Mouse (Mus musculus): Measurements from ENCODE around the gene Hnrnpl.

Gene Hnrnpl

DNA sequence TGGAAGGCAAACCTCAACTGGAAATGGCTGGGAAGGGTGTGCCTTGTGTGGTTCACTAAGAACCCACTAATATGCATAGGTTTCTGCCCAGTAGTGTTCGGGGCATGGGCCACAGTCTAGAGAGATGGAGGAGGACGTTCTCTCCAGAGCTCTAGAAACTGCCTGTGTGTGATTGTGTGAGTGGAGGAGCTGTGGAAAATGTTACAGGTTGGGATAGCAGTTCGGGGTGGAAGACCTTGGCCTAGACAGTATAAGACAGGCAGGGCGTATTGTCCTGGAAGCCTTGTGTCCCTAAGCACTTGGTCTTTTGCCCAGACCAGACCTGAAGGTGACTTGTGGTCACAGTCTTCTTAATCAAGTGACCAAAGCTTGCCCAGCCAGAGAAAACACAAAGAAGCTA lies 4.1 kb downstream of the Hnrnpl start:
- DNase-seq (ENCODE audit: low read depth, low spot score) = no peak

DNA sequence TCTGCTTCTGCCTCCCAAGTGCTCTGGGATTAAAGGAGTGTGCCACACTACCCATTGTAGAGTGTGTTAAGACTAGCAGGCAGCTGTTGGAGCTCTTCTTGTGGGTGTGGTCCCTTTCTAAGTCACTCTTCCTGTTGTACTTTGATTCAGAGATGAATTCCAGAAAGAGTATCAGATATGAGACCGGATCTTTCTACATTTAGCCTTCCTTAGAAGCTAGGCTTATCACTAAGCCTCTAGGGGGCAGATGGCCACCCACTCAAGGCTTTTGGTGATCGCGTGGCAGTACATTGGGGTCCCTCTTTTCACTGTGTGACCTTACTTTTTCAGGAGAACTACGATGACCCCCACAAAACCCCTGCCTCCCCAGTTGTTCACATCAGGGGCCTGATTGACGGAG lies 4.6 kb downstream of the Hnrnpl start:
- DNase-seq (ENCODE audit: low read depth, low spot score) = no peak

DNA sequence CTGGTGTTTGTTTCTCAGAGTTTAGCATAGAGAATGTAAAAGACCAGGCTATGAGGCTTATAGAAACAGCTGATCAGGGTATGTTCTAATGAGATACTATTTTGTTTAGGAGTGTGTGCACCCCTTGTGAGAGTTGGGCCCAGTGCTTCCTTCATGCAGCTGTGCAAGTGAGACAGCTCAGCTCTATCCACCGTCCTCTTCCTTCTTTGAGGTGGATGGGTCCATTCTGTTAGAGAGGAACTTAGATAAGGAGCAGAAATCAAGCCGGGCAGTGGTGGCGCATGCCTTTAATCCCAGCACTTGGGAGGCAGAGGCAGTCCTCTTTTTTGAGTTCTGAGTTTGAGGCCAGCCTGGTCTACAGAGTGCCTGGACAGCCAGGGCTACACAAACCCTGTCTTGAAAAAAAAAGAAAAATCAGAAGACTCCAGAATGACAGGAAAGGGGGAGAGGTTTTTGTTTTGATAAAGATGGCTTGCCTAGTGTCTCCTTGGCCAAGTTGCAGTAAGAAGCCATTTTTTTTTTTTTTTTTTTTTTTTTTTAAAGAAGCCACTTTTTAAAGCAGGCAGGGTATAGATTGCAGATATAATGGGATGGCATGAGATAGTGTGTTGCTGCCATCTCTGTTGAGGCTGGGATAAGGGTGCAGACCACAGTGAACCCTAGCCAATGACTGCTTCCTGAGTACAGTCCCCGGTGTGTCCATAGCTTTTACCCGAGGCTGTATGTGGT lies 6.1 kb downstream of the Hnrnpl start:
- DNase-seq (ENCODE audit: low read depth, low spot score) = no peak

DNA sequence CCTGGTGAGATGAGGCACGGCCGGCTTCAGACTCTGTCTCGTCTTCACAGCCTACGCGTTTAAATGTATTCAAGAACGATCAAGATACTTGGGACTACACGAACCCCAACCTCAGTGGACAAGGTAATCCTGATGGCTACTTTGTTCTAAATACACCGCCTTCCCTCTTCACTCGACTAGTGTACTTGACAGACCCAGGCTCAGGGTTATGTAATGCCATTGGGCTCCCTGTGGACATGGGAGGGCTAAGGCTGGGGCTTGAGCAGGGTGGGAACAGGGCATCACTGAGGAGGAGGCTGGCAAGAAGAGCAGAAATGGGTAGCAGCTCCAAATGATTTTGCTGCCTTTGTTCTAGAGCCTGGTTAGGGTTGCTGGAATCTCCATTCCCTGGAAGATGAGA lies 6.9 kb downstream of the Hnrnpl start:
- DNase-seq (ENCODE audit: low read depth, low spot score) = no peak

DNA sequence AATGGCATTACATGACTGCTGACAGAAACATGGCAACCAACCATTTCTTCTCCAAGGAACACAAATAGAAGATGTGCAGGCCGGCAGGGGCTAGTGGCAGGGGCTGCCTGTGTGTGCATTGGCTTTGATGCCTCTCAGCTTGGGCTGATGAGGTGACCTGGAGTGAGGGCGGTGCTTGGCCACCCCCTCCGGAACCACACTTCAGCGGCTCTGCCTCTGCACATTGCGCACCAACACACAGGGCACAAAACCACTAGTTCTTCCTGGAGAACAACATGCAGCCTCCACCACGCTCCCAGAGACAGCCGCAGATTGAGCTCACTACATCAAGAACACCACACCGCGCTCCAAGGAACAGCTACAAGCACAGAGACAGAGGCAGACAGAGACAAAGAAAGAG lies 7.9 kb downstream of the Hnrnpl start:
- DNase-seq (ENCODE audit: low read depth, low spot score) = no peak

DNA sequence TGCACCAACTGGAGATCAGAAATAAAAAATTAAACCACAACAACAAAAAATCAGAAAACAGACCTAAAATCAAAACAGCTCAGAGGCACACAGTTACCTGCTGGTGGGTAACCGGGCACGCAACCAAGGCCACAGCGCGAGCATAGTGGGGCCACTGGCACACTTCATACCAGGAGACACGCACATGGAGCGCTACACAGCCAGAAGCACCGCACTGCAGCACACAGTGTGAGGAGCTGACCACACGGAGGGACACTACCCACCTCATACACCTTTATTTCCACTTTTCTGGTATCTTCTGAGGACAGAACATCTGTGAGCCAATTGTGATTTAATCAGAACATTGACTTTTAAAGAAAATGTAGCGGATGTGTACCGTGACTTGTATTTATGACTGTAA lies 8.6 kb downstream of the Hnrnpl start:
- DNase-seq (ENCODE audit: low read depth, low spot score) = no peak

DNA sequence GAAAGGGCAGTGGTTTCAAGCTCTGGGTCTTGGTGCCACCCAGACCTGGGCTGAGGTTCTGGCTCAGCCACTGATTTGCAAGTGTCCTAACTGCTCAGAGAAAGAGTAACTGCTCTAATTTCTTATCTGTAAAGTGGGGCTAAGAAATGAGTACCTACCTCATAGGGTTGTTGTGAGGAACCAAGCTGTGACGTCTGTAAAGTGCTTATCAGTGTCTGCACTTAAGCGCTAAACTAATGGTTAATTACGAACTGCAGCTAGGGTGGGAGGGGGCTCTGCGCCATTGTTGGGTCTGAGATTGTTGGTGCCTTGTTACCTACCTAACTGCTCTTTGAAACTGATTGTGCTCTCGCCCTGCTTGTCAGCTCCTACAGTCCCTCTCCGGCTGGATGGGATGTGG lies 9.2 kb downstream of the Hnrnpl start:
- DNase-seq (ENCODE audit: low read depth, low spot score) = no peak

DNA sequence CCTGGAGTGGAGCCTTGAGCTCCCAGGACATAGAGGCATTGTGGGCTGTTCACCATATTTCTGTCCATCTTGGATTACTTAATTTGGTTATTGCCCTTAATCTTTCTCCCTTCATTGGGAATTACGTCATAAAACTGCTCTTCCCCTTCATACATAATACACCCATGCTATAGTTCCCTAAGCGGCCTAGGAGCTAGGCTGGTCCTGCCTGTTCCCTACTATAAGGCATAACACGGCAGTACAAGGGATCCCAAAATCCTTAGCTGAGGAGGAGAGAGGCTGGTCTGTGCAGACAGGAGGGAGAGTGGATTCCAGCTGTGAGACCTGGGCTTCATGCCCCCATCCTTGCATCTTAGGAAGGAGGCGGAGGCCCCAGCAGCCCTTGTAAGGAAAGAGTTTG lies 9.6 kb downstream of the Hnrnpl start:
- DNase-seq (ENCODE audit: low read depth, low spot score) = no peak

DNA sequence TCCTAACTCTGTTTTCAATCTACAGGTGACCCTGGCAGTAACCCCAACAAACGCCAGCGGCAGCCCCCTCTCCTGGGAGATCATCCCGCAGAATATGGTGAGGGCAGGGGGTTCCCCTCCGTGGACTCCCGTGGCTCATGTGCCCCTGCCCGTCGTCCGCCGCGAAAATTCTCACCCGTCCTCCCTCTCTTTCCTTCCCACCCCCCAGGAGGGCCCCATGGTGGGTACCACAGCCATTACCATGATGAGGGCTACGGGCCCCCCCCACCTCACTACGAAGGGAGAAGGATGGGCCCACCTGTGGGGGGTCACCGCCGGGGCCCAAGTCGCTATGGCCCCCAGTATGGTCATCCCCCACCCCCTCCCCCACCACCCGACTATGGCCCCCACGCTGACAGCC lies 10.1 kb downstream of the Hnrnpl start:
- no peak for DNase-seq (ENCODE audit: low read depth, low spot score)

DNA sequence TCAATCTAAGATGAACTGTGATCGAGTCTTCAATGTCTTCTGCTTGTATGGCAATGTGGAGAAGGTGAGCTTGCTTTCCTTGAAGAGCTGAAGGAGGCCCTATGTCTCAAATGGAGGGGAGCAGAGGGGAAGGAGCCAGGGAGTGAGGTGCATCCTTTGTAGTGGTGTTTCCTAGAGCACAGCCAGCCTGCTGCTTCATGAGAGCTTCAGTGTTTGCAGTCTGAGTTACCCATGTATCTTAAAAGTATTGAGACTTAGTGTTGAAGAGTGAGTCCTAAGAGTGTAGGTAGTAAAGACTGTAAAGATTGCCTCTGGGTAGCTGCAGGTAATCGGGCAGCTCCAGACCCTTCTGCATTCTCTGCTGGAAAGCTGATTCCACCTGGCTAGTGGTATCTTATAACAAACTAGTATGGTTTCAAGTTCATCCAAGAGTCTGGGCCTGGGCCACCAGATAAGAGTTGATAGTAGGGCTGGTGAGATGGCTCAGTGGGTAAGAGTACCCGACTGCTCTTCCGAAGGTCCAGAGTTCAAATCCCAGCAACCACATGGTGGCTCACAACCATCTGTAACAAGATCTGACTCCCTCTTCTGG lies 10.6 kb downstream of the Hnrnpl start:
- no peak for DNase-seq (ENCODE audit: low read depth, low spot score)

DNA sequence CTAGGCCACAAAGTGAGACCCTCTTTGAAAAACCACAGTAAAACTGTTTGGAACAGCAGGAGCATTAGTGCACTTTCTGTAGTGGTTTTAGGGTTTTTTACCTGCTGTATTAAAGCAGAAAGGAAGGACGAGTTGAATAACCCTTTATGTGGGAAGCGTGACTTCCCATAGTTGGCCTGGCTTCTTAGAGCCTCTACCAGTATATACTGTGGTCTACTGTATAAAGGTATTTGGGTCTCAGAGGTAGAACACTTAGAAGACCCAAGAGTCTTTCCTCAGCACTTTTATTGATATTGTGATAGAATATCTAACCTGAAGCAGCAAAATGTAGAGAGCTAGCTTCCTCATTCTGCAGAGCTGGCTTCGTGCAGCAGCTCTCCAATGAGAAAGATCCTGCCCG lies 11.2 kb downstream of the Hnrnpl start:
- no peak for DNase-seq (ENCODE audit: low read depth, low spot score)

DNA sequence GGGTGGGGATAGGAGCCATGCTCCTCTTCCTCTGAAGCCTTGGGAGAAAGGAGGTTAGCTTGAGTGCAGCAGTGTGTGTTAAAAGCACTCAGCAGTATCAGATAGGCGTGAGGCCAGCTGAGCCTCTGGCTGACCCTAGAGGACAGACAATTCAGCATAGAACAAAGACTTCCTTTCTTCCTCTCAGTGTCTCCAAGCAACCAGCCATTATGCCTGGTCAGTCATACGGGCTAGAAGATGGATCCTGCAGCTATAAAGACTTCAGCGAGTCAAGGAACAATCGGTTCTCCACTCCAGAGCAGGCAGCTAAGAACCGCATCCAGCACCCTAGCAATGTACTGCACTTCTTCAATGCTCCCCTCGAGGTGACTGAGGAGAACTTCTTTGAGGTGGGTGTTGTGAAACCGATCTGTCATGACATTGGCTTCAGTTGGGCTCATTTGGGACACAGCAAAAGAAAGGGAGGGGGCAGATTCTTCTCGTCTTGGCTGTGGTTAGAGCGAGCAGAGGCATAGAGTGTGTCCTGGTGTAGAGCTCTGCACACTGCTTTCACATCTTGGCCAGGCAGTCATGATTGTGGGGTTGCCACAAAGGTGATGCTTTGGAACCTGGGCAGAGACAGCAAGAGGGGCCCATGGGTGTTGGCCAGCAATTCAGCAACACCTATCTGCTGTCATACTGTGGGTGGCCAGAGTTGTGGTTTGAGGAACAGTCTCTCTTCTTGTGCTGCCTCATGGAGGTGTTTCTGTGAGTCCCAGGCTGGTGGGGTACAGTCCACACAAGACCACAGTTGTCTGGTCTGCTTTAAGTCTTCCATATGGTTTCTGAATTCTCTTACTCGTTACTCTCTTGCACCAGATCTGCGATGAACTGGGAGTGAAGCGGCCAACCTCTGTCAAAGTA lies 12.3 kb downstream of the Hnrnpl start:
- DNase-seq (ENCODE audit: low read depth, low spot score) = no peak

DNA sequence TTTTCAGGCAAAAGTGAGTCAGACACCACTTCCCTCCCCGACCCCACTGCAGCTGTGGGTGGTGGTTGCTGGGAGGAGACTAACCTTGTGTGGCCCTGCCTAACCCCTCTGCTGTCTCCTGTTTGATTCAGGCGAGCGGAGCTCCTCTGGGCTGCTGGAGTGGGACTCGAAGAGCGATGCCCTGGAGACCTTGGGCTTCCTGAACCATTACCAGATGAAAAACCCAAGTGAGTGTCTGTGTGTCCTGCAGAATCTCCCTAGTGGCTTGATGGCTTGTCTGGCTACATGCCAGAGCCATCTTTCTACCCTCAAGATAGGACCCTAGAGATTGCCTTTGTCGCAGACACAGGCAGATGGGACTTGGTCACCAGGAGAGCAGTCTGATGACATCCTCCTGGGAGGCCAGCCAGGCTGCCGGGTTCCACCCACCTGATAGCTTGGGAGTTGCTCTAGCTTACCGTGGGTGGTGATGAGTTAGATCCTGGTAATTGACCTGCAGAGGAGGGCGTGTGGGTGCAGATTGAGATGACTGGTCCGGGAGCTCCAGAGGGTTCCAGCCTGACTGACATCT lies 13.0 kb downstream of the Hnrnpl start:
- DNase-seq (ENCODE audit: low read depth, low spot score) = peak; percentile 64

DNA sequence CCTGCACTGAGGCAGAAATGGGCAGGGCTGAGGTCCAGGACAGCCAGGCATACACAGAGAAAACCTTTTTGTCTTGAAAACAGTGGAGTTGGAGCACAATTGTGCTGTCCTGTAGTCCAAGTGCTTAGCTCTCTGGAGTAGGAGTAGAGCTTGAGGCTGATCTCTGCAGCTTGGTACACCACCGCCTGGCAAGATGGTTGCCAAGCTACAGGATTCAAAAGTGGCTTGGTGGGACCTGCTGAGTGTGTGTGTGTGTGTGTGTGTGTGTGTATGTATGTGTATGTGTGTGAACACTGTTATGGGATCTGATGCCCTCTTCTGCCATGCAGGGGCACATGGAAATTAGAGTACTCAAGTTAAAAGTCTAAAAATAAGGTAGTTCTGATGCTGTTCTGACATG lies 14.2 kb downstream of the Hnrnpl start:
- no peak for DNase-seq (ENCODE audit: low read depth, low spot score)

DNA sequence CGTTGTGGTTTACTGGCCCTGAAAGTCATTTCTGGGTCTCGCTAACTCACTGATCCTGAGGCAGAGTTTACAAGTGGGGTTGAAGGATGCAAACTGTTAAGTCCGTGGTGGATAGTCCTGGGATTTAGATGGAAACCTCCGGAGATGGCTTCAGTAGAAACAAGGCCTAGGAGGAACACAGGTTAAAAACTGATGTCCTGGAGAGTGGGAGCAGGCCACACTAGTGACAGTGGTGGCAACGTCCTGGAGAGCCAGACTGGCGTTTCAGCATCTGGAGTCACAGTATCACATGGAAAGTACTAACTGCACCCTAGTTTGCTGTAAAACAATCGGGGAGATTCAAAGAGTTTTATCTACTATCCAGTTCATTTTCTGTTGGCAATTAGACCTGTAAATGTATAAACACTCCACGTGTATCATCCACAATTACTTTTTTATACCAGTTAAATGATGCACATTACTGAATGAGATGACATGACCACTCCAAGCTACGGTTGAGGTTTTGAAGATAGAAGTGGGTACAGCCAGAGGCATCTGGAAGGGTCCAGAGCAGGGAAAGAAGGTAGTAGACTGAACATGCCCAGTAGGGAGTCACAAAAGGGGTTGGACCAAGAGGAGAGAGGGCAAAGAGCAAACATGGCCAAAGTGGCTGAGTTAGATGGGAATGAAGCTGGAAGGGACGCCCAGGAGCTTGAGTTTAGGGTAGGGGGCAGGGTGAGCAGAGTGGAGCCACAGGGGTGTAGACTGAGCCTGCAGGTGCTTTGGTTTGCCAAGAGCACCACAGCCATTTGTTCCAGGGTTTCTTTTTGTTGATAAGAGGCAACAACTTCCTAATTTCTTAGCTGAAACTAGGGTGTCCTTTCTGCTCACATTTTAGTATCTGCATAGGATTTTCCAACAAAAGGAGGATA lies 14.9 kb downstream of the Hnrnpl start:
- no peak for DNase-seq (ENCODE audit: low read depth, low spot score)

DNA sequence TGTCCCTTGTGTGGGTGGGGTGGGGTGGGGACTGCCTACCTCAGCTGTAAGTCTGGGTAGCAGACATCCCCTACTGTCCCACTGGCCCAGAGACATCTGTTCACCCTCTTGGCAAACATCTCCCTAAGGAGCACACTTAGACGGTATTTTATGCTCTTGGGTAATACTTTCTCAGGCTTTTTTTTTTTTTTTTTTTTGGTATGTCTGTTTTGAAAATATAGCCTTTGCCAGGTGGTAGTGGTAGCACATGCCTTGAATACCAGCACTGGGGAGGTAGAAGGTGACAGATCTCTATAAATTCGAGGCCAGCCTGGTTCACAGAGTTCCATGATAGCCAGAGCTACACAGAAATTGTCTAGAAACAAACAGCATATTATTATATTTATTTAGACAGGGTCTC lies 15.6 kb downstream of the Hnrnpl start:
- DNase-seq (ENCODE audit: low read depth, low spot score) = no peak

DNA sequence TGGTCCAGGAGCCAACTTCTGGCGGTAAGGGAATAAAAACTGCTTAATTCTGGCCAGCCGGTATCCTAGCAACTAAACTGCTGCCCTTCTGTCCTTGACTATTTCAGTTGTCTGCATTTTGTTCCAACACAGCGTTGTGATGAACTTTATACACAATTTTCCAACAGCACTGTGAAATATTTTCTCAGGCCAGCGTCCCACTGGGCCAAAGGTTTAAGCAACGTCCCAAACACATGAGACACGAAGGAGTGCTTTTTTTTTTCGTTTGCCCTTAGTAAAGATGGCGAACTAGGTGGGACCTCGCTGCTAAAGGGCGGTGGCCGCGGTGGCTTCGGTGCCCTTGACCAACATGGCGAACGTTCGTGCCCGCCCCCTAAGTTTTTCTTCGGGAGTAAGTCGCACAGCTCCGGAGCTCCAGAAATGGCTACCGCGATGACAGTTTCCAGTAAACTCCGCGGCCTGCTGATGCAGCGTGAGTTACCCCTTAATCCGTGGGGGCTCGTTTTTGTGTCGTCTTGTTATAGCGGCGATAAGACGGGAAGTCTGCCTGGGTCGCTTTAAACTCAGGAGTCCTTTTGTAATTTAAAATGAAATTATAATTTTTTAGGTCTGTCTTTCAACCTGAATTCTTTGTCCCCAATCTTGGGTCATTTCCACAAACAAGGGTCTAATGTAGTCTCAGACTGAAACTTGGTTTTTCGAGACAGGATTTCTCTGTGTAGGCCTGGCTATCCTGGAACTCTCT lies 16.8 kb downstream of the Hnrnpl start, which contains the start of gene Ech1:
Gene Ech1 (plus strand): TSS at position 277 of the 745 bp plus-strand sequence.
- peak; percentile 86 for DNase-seq (ENCODE audit: low read depth, low spot score)

DNA sequence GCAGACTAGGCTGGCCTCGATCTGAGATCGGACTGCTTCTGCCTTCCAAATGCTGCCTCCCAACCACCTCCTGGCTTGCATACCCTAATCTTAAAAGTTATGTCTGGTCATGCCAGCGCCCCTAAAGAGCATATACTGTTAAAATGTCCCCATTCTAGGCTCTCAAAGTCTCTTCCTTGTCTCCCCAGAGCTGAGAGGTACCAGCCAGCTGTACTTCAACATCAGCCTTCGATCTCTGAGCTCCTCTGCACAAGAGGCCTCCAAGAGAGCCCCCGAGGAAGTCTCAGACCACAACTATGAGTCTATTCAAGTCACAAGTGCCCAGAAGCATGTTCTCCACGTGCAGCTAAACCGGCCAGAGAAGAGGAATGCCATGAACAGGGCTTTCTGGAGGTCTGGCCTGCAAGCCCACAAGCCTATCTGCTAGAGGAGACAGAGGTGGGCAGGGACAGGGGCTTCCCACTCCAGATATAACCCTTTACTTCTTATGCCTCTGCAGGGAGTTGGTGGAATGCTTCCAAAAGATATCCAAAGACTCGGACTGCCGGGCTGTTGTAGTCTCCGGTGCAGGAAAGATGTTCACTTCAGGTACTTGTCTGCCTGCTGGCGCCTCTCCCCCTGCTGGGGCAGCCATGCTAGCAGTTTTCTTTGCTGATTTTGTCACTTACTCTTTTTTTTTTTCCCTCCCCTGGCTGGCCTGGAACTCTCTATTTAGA lies 17.5 kb downstream of the Hnrnpl start:
- no peak for DNase-seq (ENCODE audit: low read depth, low spot score)

DNA sequence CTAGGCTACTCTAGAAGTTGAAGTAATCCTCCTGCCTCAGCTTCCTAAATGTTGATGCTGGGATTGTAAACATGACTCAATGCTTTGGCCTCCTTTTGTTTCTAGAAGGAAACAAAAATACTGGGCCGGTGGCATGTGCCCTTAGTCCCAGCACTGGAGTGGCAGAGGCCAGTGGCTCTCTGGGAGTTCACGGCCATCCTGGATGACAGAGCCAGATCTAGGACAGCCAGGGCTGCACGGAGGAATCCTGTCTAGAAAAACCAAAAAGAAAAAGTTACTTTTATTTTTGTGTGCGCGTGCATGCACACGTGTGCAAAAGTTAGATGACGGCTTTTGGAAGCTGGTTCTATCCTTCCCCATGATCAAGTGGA lies 18.0 kb downstream of the Hnrnpl start:
- no peak for DNase-seq (ENCODE audit: low read depth, low spot score)

DNA sequence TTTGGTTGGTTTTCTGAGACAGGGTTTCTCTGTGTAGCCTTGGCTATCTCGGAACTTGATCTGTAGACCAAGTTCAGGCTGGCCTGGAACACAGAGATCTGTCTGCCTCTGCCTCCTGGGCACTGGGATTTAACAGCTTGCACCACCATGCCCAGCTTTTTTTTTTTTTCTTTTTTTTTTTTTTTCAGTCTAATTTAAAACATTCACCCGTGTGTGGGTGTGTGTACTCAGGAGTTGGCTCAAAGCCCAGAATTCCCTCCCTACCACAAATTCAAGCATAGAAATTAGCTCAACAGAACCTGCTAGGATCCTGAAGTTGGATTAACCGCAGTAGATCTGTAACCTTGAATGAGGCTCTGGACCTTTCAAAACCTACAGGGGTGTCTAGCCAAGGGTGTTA lies 19.0 kb downstream of the Hnrnpl start:
- DNase-seq (ENCODE audit: low read depth, low spot score) = peak; percentile 78

Data from telencephalon, adult 2 months (tissue).